Mouse (Mus musculus): Measurements from ENCODE around the gene Canx. TPM values are rescaled to one million over a fixed set of nuclear protein-coding genes. Genes with fewer than 3 reads are reported as not detected.
A peak's percentile ranks its signal among the peaks of the same experiment; 100 is the strongest.
"Not testable (repeated sequence)": the region's sequence is repeated elsewhere in the genome, so short reads cannot be mapped to it uniquely, and the experiment has no call there.

Canx gene
- total RNA-seq (2021), result 100 to 1,000 TPM; 375 to 412 TPM

- intact Hi-C loops (cut with DNase I), result loop anchor here (5.0 kb wide), 1 partner anchor 37 kb away; no protein-coding TSS in a partner anchor
- DNase-seq (ENCODE audit: extremely low spot score in 1 of 2, low spot score in 2 of 2), result peak; percentile 98 to 99
These were observed at the start of gene Canx for GRCm38 (mm10) chr11:50325496-50326301. Gene Canx (minus strand): TSS chr11:50325673.

- intact Hi-C loops (cut with DNase I), result no loop called here
- no peak for DNase-seq (ENCODE audit: extremely low spot score in 1 of 2, low spot score in 2 of 2)
These were observed 49.0 kb upstream of the Canx start for GRCm38 (mm10) chr11:50374286-50375015.

- intact Hi-C loops (cut with DNase I), result no loop called here
- DNase-seq (ENCODE audit: extremely low spot score in 1 of 2, low spot score in 2 of 2), result no peak
These were observed 48.1 kb upstream of the Canx start for GRCm38 (mm10) chr11:50373621-50374020.

GRCm38 (mm10) chr11:50373086-50373485 is 47.6 kb upstream of the Canx start:
- intact Hi-C loops (cut with DNase I), result no loop called here
- DNase-seq (ENCODE audit: extremely low spot score in 1 of 2, low spot score in 2 of 2), result no peak

GRCm38 (mm10) chr11:50371911-50372310 is 46.4 kb upstream of the Canx start:
- intact Hi-C loops (cut with DNase I), result no loop called here
- no peak for DNase-seq (ENCODE audit: extremely low spot score in 1 of 2, low spot score in 2 of 2)

GRCm38 (mm10) chr11:50371399-50371841 is 45.9 kb upstream of the Canx start:
- intact Hi-C loops (cut with DNase I), result no loop called here
- DNase-seq (ENCODE audit: extremely low spot score in 1 of 2, low spot score in 2 of 2), result peak in 1 of 2 experiments; percentile 82

GRCm38 (mm10) chr11:50370969-50371368 is 45.5 kb upstream of the Canx start:
- intact Hi-C loops (cut with DNase I), result no loop called here
- DNase-seq (ENCODE audit: extremely low spot score in 1 of 2, low spot score in 2 of 2), result no peak

- intact Hi-C loops (cut with DNase I), result no loop called here
- DNase-seq (ENCODE audit: extremely low spot score in 1 of 2, low spot score in 2 of 2), result no peak
These were observed 44.0 kb upstream of the Canx start for GRCm38 (mm10) chr11:50369360-50369911.

- DNase-seq (ENCODE audit: extremely low spot score in 1 of 2, low spot score in 2 of 2), result no peak
- intact Hi-C loops (cut with DNase I), result no loop called here
These were observed 42.1 kb upstream of the Canx start for GRCm38 (mm10) chr11:50367531-50367930.

GRCm38 (mm10) chr11:50365322-50365721 is 39.8 kb upstream of the Canx start:
- DNase-seq (ENCODE audit: extremely low spot score in 1 of 2, low spot score in 2 of 2), result no peak
- intact Hi-C loops (cut with DNase I), result no loop called here

- DNase-seq (ENCODE audit: extremely low spot score in 1 of 2, low spot score in 2 of 2), result peak; percentile 70 to 82
- intact Hi-C loops (cut with DNase I), result loop anchor here (5.0 kb wide), 2 partner anchors 37 to 72 kb away; partner anchors contain the start of genes Canx and Maml1
These were observed 39.1 kb upstream of the Canx start for GRCm38 (mm10) chr11:50364548-50364947.

- intact Hi-C loops (cut with DNase I), result loop anchor here (5.0 kb wide), 2 partner anchors 34 to 69 kb away; partner anchors contain the start of genes Canx and Maml1
- not testable (repeated sequence) for DNase-seq (ENCODE audit: extremely low spot score in 1 of 2, low spot score in 2 of 2)
These were observed 35.8 kb upstream of the Canx start for GRCm38 (mm10) chr11:50361282-50361681.

GRCm38 (mm10) chr11:50358950-50359861 is 33.7 kb upstream of the Canx start:
- peak; percentile 56 to 84 for DNase-seq (ENCODE audit: extremely low spot score in 1 of 2, low spot score in 2 of 2)
- intact Hi-C loops (cut with DNase I), result no loop called here

GRCm38 (mm10) chr11:50355395-50355794 is 29.9 kb upstream of the Canx start:
- intact Hi-C loops (cut with DNase I), result no loop called here
- no peak for DNase-seq (ENCODE audit: extremely low spot score in 1 of 2, low spot score in 2 of 2)

- no peak for DNase-seq (ENCODE audit: extremely low spot score in 1 of 2, low spot score in 2 of 2)
- intact Hi-C loops (cut with DNase I), result no loop called here
These were observed 29.4 kb upstream of the Canx start for GRCm38 (mm10) chr11:50354851-50355250.

GRCm38 (mm10) chr11:50354162-50354561 is 28.7 kb upstream of the Canx start, which contains the start of gene Cby3:
Gene Cby3 (plus strand): TSS chr11:50354462.
- no peak for DNase-seq (ENCODE audit: extremely low spot score in 1 of 2, low spot score in 2 of 2)
- intact Hi-C loops (cut with DNase I), result no loop called here

GRCm38 (mm10) chr11:50352177-50352576 is 26.7 kb upstream of the Canx start:
- intact Hi-C loops (cut with DNase I), result no loop called here

GRCm38 (mm10) chr11:50346256-50347032 is 21.0 kb upstream of the Canx start:
- intact Hi-C loops (cut with DNase I), result no loop called here
- DNase-seq (ENCODE audit: extremely low spot score in 1 of 2, low spot score in 2 of 2), result no peak

More at GRCm38 (mm10) chr11:50352177-50352576, 26.7 kb upstream of the Canx start:
- DNase-seq (ENCODE audit: extremely low spot score in 1 of 2, low spot score in 2 of 2), result no peak

Measured in left cerebral cortex, postnatal 10 days (tissue).